Mouse (Mus musculus): Measurements from ENCODE around the gene Tbc1d2b. TPM values are rescaled to one million over a fixed set of nuclear protein-coding genes. Genes with fewer than 3 reads are reported as not detected.

Gene Tbc1d2b
- total and polyA plus RNA-seq, 3 experiments: 0.09 to 0.90 (median 0.22) TPM

DNA sequence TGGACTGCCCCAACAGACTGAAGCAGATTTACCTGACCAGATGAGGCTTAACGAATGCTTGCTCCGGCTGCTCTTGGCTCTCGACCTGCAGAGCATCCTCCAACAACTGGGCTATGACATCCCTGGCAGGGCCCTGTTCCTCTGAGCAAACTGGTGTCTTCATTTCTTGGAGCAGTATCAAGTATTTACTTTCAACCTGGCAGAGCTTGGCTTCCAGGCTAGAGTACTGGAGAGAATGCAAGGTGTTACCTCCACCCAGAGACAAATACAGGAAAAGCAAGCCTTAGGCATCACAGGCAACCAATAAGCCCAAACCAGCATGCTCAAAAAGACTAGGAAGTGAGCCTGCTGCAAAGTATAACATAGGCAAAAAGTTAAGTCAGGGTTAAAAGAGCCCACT lies 48.3 kb downstream of the Tbc1d2b start:
- TF ChIP-seq TAL1 (conservative IDR thresholded peaks at IDR 0.05; ENCODE audit: low read depth, low read length) (no peak), GATA1 (IDR thresholded peaks at IDR 0.05; ENCODE audit: borderline replicate concordance, low read length) (no peak), POLR2AphosphoS5 (IDR thresholded peaks at IDR 0.05; ENCODE audit: insufficient replicate concordance, low read depth, low read length) (no peak), GATA2 (IDR thresholded peaks at IDR 0.05; ENCODE audit: borderline replicate concordance, low read depth, low read length) (no peak), CTCF (IDR thresholded peaks at IDR 0.05; ENCODE audit: low read depth, low read length) (no peak)
- peaks cover 35% of the 10 kb centered on the region for H3K9me3 ChIP-seq (replicated peaks)
- DNase-seq (ENCODE audit: low spot score) (no peak), ATAC-seq (ENCODE audit: extremely low read depth, insufficient number of reproducible peaks, low FRiP score, poor library complexity, severe bottlenecking) (no peak)
- H3K36me3 ChIP-seq (replicated peaks): no peaks in the 10 kb centered on the region
- no peak overlapping the region for H3K4me3 ChIP-seq (ENCODE audit: low read depth, low read length)
- no peaks in the 10 kb centered on the region for H3K27me3 ChIP-seq (ENCODE audit: insufficient read depth, low read length)
- H3K4me1 ChIP-seq (ENCODE audit: insufficient read depth, low read depth, low read length): no peaks in the 10 kb centered on the region

GRCm38 (mm10) chr9:90217501-90217900 lies 53.1 kb downstream of the Tbc1d2b start:
- H3K27me3 ChIP-seq (ENCODE audit: insufficient read depth, low read length): no peaks in the 10 kb centered on the region
- H3K4me3 ChIP-seq (ENCODE audit: low read depth, low read length): no peak overlapping the region
- no peak for DNase-seq (ENCODE audit: low spot score)
- no peaks in the 10 kb centered on the region for H3K4me1 ChIP-seq (ENCODE audit: insufficient read depth, low read depth, low read length)
- no peak for TF ChIP-seq CTCF (IDR thresholded peaks at IDR 0.05; ENCODE audit: low read depth, low read length)
- no peak for TF ChIP-seq TAL1 (conservative IDR thresholded peaks at IDR 0.05; ENCODE audit: low read depth, low read length)
- no peak for TF ChIP-seq POLR2AphosphoS5 (IDR thresholded peaks at IDR 0.05; ENCODE audit: insufficient replicate concordance, low read depth, low read length)
- no peak for TF ChIP-seq GATA2 (IDR thresholded peaks at IDR 0.05; ENCODE audit: borderline replicate concordance, low read depth, low read length)
- TF ChIP-seq GATA1 (IDR thresholded peaks at IDR 0.05; ENCODE audit: borderline replicate concordance, low read length): no peak
- no peaks in the 10 kb centered on the region for H3K36me3 ChIP-seq (replicated peaks)
- H3K9me3 ChIP-seq (replicated peaks): peaks cover 47% of the 10 kb centered on the region
- ATAC-seq (ENCODE audit: extremely low read depth, insufficient number of reproducible peaks, low FRiP score, poor library complexity, severe bottlenecking): no peak

DNA sequence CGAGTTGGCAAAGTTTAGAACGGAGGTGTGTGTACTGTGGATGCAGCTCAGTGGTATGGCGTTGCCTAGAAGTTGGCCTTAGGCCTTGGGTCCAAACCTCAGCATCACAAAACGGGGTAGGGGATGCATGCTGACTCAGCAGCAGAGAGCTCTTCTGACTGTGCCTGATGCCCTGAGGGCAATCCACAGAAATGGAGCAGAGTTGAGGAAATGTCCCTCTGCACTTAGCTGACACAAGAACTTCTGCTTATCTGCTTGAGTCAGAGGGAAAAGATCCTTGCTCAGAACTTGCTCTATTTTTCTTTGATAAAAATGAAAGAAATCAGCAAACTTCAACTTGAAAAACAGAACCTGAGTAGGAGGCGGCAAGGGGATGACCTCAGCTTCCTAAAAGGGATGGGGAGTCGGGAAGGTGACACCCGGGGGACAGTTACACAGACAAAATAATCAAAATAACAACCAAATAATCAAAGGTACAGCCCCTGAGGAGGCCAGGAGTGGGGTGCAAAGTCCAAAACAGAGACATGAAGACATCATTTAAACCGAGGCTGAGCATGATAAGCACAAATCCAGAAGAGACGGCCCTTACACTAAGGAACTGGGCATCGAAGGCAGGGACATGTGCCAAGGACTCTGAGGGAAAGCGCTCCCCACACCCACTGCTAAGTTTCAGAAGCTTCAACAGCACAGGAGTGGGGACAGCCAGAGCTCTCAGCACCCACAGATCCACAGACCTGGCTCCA lies 54.2 kb downstream of the Tbc1d2b start:
- no peak for DNase-seq (ENCODE audit: low spot score)
- Histone ChIP-seq H3K4me1 (ENCODE audit: insufficient read depth, low read depth, low read length) (no peaks in the 10 kb centered on the region), H3K36me3 (replicated peaks) (no peaks in the 10 kb centered on the region), H3K27me3 (ENCODE audit: insufficient read depth, low read length) (no peaks in the 10 kb centered on the region), H3K9me3 (replicated peaks) (peaks cover 46% of the 10 kb centered on the region), H3K4me3 (ENCODE audit: low read depth, low read length) (no peak overlapping the region)
- no peak for ATAC-seq (ENCODE audit: extremely low read depth, insufficient number of reproducible peaks, low FRiP score, poor library complexity, severe bottlenecking)
- no peak for TF ChIP-seq GATA1 (IDR thresholded peaks at IDR 0.05; ENCODE audit: borderline replicate concordance, low read length)
- TF ChIP-seq POLR2AphosphoS5 (IDR thresholded peaks at IDR 0.05; ENCODE audit: insufficient replicate concordance, low read depth, low read length): no peak
- TF ChIP-seq CTCF (IDR thresholded peaks at IDR 0.05; ENCODE audit: low read depth, low read length): no peak
- no peak for TF ChIP-seq GATA2 (IDR thresholded peaks at IDR 0.05; ENCODE audit: borderline replicate concordance, low read depth, low read length)
- TF ChIP-seq TAL1 (conservative IDR thresholded peaks at IDR 0.05; ENCODE audit: low read depth, low read length): no peak

DNA sequence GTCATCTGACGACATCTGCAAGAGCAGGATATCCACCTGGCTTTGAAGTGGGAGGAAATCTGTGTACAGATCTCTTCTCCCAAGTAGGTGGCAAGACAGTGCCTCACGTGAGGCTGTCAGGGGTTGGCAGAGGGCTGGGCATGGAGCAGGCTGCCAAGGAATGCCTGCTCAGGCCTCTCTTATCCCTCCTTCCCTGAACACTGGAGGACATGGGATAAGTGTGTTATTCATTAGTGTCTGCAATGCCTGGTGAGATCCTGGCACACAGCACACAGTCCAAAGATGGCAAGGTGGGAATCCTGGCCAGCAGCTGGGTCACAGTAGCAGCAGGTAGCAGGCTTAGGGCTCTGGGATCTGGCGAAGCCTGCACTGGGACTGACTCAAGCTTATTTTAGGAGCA lies 57.5 kb downstream of the Tbc1d2b start:
- Histone ChIP-seq H3K9me3 (replicated peaks) (peaks cover 54% of the 10 kb centered on the region), H3K27me3 (ENCODE audit: insufficient read depth, low read length) (no peaks in the 10 kb centered on the region), H3K4me1 (ENCODE audit: insufficient read depth, low read depth, low read length) (no peaks in the 10 kb centered on the region), H3K36me3 (replicated peaks) (no peaks in the 10 kb centered on the region), H3K4me3 (ENCODE audit: low read depth, low read length) (no peak overlapping the region)
- TF ChIP-seq CTCF (IDR thresholded peaks at IDR 0.05; ENCODE audit: low read depth, low read length): no peak
- no peak for TF ChIP-seq TAL1 (conservative IDR thresholded peaks at IDR 0.05; ENCODE audit: low read depth, low read length)
- no peak for TF ChIP-seq POLR2AphosphoS5 (IDR thresholded peaks at IDR 0.05; ENCODE audit: insufficient replicate concordance, low read depth, low read length)
- no peak for TF ChIP-seq GATA1 (IDR thresholded peaks at IDR 0.05; ENCODE audit: borderline replicate concordance, low read length)
- no peak for TF ChIP-seq GATA2 (IDR thresholded peaks at IDR 0.05; ENCODE audit: borderline replicate concordance, low read depth, low read length)
- ATAC-seq (ENCODE audit: extremely low read depth, insufficient number of reproducible peaks, low FRiP score, poor library complexity, severe bottlenecking): no peak
- no peak for DNase-seq (ENCODE audit: low spot score)

GRCm38 (mm10) chr9:90208655-90209054 lies 61.9 kb downstream of the Tbc1d2b start:
- no peak for TF ChIP-seq GATA1 (IDR thresholded peaks at IDR 0.05; ENCODE audit: borderline replicate concordance, low read length)
- TF ChIP-seq POLR2AphosphoS5 (IDR thresholded peaks at IDR 0.05; ENCODE audit: insufficient replicate concordance, low read depth, low read length): no peak
- TF ChIP-seq CTCF (IDR thresholded peaks at IDR 0.05; ENCODE audit: low read depth, low read length): no peak
- TF ChIP-seq TAL1 (conservative IDR thresholded peaks at IDR 0.05; ENCODE audit: low read depth, low read length): no peak
- TF ChIP-seq GATA2 (IDR thresholded peaks at IDR 0.05; ENCODE audit: borderline replicate concordance, low read depth, low read length): no peak
- H3K36me3 ChIP-seq (replicated peaks): no peaks in the 10 kb centered on the region
- H3K9me3 ChIP-seq (replicated peaks): peaks cover 61% of the 10 kb centered on the region
- H3K4me1 ChIP-seq (ENCODE audit: insufficient read depth, low read depth, low read length): no peaks in the 10 kb centered on the region
- DNase-seq (ENCODE audit: low spot score) (no peak), ATAC-seq (ENCODE audit: extremely low read depth, insufficient number of reproducible peaks, low FRiP score, poor library complexity, severe bottlenecking) (no peak)
- no peaks in the 10 kb centered on the region for H3K27me3 ChIP-seq (ENCODE audit: insufficient read depth, low read length)
- no peak overlapping the region for H3K4me3 ChIP-seq (ENCODE audit: low read depth, low read length)

DNA sequence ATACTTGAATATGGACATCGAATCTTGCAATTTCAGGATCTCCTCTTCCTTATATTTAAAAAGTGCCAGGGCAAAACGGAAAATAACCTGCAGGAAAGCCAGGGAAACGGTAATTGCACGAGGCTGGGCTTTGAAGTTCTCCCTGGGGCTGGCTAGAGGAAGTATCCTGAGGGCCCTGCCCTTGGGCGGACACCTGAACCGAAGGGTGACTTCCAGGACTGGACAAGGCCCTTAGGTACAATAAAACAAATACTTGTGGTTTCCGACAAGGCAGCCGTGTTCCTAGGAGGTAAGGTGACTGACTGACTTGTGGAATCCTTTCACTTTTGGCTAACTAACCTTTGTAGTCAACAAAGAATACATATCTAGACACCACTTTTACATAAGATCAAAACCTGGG lies 62.8 kb downstream of the Tbc1d2b start:
- Histone ChIP-seq H3K9me3 (replicated peaks) (peaks cover 60% of the 10 kb centered on the region), H3K27me3 (ENCODE audit: insufficient read depth, low read length) (no peaks in the 10 kb centered on the region), H3K36me3 (replicated peaks) (no peaks in the 10 kb centered on the region), H3K4me1 (ENCODE audit: insufficient read depth, low read depth, low read length) (no peaks in the 10 kb centered on the region), H3K4me3 (ENCODE audit: low read depth, low read length) (no peak overlapping the region)
- ATAC-seq (ENCODE audit: extremely low read depth, insufficient number of reproducible peaks, low FRiP score, poor library complexity, severe bottlenecking) (no peak), DNase-seq (ENCODE audit: low spot score) (no peak)
- TF ChIP-seq CTCF (IDR thresholded peaks at IDR 0.05; ENCODE audit: low read depth, low read length) (no peak), POLR2AphosphoS5 (IDR thresholded peaks at IDR 0.05; ENCODE audit: insufficient replicate concordance, low read depth, low read length) (no peak), GATA2 (IDR thresholded peaks at IDR 0.05; ENCODE audit: borderline replicate concordance, low read depth, low read length) (no peak), TAL1 (conservative IDR thresholded peaks at IDR 0.05; ENCODE audit: low read depth, low read length) (no peak), GATA1 (IDR thresholded peaks at IDR 0.05; ENCODE audit: borderline replicate concordance, low read length) (no peak)

Data from G1E (cell line).